Mouse (Mus musculus) kidney, postnatal 4 days (tissue): ENCODE results near the gene Rab2b.
A peak's percentile ranks its signal among the peaks of the same experiment; 100 is the strongest.

ENCODE experiments used
- DNase-seq, 2 experiments: peaks; one replicate each; pipeline ENCODE4 v3.0.0; 2021; ENCODE audit warnings: mixed read lengths in 2 of 2

The Rab2b gene

DNA sequence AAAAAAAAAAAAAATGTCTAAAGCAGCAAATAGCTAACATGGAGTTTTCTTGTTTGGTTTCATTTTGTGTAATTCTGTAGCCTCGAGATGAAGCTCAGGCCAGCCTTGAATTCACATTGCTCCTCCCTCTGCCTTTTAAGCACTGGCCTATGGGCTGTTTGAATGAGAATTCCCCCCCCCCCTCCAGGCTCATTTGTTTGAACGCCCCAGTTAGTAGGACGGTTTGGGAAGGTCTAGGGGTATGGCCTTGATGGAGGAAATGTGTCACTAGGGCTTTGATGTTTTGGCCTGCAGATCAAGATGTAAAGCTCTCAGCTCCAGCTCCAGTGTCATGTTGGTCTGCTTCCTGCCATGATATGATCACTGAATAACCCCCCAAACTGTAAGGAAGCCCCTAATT, 6.6 kb downstream of the Rab2b start:
- no peak for DNase-seq

DNA sequence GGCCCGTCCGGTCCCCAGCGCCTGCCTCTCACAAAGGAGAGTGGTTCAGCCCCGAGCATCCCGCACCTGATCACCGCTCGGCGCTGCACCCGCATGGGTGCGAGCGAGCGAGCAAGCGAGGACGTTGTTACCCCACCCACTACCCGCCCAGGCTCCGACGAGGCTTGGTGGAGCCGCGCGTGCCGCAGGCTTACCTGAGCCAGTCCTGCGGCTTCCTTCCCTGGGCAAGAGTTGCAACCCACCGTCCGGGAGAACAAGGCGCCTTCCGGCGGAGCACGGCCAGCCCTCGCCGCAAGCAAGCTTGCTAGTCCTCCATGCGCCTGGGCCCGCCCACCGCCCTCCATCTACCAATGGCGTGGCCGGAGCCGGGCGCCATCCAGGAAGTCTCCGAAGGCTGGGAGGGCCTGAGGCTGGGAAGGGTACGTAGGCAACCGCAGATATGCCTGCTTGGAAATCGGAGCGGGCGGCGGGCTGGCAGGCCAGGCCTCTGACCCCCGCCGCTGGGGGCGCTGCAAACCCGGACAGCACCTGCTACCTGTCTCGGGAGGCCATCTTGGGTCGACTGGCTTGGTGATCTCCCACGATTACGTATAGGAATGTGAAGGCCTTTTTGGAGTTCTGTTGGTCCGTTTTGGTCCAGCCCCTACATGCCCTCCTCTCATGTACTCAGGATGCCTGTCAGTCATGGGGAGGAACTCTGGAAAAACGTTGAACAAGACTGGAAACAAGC, 21.7 kb downstream of the Rab2b start, which contains the start of gene Chd8:
Gene Chd8 (minus strand): TSS at position 297 of the 730 bp plus-strand sequence.
- DNase-seq: peak; percentile 98 to 99

DNA sequence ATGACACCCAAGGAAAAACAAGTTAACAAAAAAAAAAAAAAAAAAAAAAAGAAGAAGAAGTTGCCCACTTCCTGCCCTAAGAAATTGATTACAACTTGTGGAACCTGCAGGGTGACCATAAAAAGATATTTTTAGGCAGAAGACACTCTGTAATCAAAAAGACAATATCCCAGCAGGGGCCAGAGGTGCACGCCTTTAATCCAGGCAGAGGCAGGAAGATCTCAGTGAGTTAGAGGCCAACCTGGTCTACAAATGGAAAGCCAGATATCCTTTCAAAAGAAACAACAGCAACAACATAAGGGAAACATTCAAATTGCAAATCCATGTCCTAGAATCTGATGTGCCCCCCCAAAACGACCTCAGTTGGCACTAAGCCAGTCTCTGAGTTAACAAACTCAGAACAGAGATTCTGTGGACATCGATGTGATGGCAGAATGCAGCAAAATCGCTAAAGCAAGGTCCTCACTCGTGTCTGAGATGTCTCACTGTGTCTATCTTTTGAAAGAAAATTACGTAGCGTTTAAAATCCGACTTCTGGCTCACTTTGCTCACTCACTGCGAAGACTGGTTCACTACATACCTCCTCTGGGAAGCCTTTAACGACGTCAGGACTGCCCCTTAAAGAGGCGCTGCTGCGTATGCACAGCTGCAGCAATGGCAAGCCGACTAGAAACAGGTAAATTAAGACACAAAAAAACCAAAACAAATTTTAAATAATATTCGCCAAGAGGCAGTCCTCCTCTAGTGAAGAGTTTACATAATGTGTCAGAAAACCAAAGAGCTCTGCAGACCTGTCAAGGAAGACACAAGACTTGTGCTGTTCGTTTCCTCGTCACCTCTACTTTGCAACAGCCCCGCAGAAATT, 22.8 kb downstream of the Rab2b start:
- peak; percentile 18 to 31 for DNase-seq

DNA sequence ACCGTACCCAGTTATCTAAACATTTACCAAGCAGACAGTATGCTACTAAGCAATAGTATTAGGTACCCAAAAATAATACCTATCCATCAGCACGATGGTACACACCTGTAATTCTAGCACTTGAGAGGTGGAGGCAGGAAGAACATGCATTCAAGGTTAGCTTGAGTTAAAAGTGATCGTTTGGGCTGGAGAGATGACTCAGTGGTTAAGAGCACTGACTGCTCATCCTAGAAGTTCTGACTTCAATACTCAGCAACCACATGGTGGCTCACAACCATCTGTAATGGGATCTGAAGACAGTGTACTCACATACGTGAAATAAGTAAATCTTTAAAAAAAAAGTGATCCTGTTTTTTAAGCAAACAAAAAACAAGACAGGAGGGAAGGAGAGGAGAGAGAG, 33.2 kb downstream of the Rab2b start:
- DNase-seq: no peak

DNA sequence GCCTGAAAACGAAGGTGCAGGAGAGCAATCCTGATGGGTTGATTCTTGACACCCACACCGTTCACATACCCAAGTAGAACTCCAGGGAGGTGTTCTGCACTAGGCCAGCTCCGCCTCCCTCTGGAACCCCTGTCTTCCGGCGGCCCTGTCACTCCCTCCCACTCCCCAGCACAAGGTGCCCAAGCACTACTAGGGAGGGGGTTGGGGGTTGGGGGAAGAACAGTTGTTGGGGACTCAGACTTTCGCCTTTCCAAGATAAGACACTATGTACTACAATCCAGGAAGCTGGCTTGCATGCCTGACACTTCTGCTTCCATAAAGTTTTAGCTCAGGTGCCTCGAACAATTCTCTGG, 34.7 kb downstream of the Rab2b start:
- no peak for DNase-seq

DNA sequence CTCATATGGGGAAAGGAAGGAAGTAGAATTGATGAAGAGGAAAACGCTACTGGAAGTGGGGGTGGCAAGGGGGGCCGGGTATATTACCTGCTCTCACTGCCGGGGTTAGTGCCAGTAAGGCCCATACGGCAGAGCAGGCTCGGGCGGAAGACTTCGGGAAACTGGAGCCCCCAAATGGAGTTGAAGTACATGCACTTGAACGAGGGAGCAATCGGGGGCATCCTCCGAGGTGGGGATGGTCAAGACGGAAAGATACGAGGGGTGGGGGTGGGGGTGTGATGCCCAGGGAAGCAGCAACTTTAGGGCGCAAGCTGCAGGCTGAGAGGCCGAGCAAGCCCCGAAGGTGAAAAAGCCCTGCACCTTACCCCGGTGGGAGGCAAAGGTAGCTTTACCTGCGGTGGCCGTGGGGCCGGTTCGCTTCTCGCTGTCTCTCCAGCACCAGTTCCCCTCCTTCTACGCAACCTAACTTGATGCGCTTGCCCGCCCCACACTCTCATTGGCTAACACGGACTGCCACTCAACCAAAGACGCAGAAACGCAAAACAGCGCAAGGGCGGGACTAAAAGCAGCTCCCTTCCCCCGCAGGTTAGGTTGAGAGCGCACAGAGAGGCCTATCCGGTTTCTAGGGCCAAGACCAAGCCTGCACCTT, 35.2 kb downstream of the Rab2b start:
- DNase-seq: peak; percentile 99

DNA sequence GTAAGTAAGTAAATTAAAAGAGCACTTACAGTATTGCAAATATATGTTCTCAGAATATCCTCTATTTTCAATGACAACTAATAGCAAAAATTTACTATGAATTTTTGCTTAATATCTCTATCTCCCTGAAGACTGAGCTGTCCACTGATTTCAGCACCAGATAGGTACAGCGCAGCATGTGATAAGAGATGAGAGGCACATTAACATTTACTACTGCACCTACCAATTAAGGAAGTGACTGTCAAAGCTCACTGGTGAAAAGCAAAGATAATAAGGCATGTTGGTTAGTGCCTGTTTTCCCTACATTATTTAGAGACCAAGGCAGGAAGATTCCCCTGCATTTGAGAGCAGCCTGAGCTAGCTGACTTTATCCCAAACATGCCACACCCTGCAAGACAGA, 43.1 kb downstream of the Rab2b start:
- no peak for DNase-seq

DNA sequence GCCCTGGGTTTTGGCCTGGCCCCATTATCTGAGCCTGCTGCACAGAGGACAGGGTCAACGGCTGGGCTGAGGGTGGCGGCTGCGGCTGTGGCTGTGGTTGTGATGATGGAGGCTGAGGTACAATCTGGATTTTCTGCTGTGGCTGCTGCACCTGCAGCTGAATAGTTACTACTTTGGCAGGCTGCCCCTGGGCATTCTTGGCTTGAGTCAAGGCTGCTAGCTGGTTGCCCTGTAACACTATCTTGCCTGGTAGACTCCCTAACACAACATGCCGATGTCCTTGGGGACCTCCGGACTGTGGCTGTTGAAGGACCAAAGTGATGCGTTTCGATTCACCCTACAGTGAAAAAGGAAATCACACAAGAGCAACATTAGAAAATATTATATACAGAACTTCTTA, 44.2 kb downstream of the Rab2b start:
- no peak for DNase-seq

DNA sequence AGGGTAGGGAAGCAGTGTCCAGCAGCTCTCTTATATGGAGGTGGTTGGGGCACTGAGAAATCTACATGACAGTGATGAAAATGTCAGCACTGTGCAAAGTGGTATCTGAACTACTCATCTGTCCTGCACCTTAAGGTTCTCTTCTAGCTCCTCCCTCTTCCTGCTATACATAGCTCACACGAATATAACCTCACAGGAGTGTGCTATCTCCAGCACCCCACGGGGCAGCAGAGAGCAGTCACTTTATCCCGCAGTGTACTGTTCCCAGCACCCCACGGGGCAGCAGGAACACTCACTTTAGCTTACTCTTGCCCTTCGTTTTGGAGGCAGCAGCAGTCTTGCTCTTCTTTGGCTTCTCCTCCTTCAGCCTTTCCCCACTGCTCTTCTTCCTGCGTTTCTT, 47.1 kb downstream of the Rab2b start:
- no peak for DNase-seq

DNA sequence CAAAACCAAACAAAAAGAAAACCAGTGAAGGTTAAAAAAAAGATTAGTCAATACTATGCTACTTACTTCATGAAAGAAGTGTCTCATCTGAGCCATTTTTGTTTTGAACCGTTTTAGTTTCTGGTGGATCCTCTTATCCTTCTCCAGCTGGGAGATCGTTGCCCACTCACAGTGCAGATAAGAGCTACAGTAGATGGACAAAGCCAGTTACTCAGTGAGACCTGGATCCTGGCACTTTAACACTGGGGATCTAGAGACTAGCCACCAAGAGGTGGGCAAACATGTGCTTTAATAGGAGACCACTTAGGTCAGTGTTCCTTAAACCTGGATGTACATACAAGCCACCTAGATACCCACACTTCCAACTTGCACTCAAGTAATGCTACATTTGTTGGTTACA, 53.4 kb downstream of the Rab2b start:
- no peak for DNase-seq

DNA sequence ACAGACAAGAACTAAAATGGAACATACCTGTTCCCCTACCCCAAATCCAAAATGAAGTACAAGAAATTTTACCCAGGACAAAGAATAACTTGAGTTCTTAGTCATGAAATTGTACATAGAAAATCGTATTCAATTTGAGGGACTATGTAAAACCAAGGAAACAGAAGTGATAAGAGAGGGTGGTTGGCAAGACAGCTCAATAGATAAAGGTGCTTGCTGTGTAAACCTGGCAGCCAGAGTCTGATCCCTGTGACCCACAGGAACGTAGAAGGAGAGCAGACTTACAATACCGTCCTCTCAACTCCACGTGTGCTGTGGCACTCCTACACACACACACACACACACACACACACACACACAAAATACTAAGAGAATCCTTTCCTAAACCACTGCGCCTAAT, 62.1 kb downstream of the Rab2b start:
- no peak for DNase-seq
